Mouse (Mus musculus): Measurements from ENCODE around the gene Shtn1. TPM values are rescaled to one million over a fixed set of nuclear protein-coding genes. Genes with fewer than 3 reads are reported as not detected.

The Shtn1 gene
- total and polyA plus RNA-seq, 2 experiments from 2014 or later: 0.45 to 0.95 TPM

GRCm38 (mm10) chr19:59036811-59037210, 39.1 kb downstream of the Shtn1 start:
- TF ChIP-seq CTCF (IDR thresholded peaks at IDR 0.05; ENCODE audit: low read depth): no peak
- no peak for TF ChIP-seq EP300 (IDR thresholded peaks at IDR 0.05; ENCODE audit: low read depth)
- Histone ChIP-seq H3K9me3 (replicated peaks; ENCODE audit: control insufficient read depth, low read length) (no peaks in the 10 kb centered on the region), H3K9ac (replicated peaks; ENCODE audit: low read depth, low read length) (no peak overlapping the region), H3K4me2 (ENCODE audit: low read depth, low read length) (no peak overlapping the region), H3K4me1 (ENCODE audit: control insufficient read depth, insufficient read depth) (no peaks in the 10 kb centered on the region), H3K27ac (ENCODE audit: low read depth) (no peak overlapping the region), H3K36me3 (replicated peaks; ENCODE audit: control insufficient read depth, insufficient read depth, low read length) (no peaks in the 10 kb centered on the region), H3K4me3 (ENCODE audit: low read depth, low read length) (no peak overlapping the region), H3K27me3 (ENCODE audit: control insufficient read depth, insufficient read depth, low read length) (no peaks in the 10 kb centered on the region)
- ATAC-seq (ENCODE audit: insufficient read depth, low read depth): no peak
- WGBS: 55% methylated on average over 3 of the region's 3 CpGs
- DNase-seq (ENCODE audit: low spot score): no peak

- no peak overlapping the region for H3K4me2 ChIP-seq (ENCODE audit: low read depth, low read length)
- no peak for DNase-seq (ENCODE audit: low spot score)
- no peaks in the 10 kb centered on the region for H3K27me3 ChIP-seq (ENCODE audit: control insufficient read depth, insufficient read depth, low read length)
- 75% methylated on average over 4 of the region's 4 CpGs for WGBS
- H3K9me3 ChIP-seq (replicated peaks; ENCODE audit: control insufficient read depth, low read length): no peaks in the 10 kb centered on the region
- TF ChIP-seq EP300 (IDR thresholded peaks at IDR 0.05; ENCODE audit: low read depth) (no peak), CTCF (IDR thresholded peaks at IDR 0.05; ENCODE audit: low read depth) (no peak)
- no peaks in the 10 kb centered on the region for H3K36me3 ChIP-seq (replicated peaks; ENCODE audit: control insufficient read depth, insufficient read depth, low read length)
- no peak for ATAC-seq (ENCODE audit: insufficient read depth, low read depth)
- no peak overlapping the region for H3K27ac ChIP-seq (ENCODE audit: low read depth)
- H3K4me1 ChIP-seq (ENCODE audit: control insufficient read depth, insufficient read depth): no peaks in the 10 kb centered on the region
- no peak overlapping the region for H3K9ac ChIP-seq (replicated peaks; ENCODE audit: low read depth, low read length)
- H3K4me3 ChIP-seq (ENCODE audit: low read depth, low read length): no peak overlapping the region
These were observed 42.7 kb downstream of the Shtn1 start for GRCm38 (mm10) chr19:59033241-59033640.

- ATAC-seq (ENCODE audit: insufficient read depth, low read depth): no peak
- Histone ChIP-seq H3K4me3 (ENCODE audit: low read depth, low read length) (no peak overlapping the region), H3K27me3 (ENCODE audit: control insufficient read depth, insufficient read depth, low read length) (no peaks in the 10 kb centered on the region), H3K9ac (replicated peaks; ENCODE audit: low read depth, low read length) (no peak overlapping the region), H3K4me1 (ENCODE audit: control insufficient read depth, insufficient read depth) (no peaks in the 10 kb centered on the region), H3K27ac (ENCODE audit: low read depth) (no peak overlapping the region), H3K4me2 (ENCODE audit: low read depth, low read length) (no peak overlapping the region), H3K9me3 (replicated peaks; ENCODE audit: control insufficient read depth, low read length) (no peaks in the 10 kb centered on the region), H3K36me3 (replicated peaks; ENCODE audit: control insufficient read depth, insufficient read depth, low read length) (no peaks in the 10 kb centered on the region)
- WGBS: 59% methylated on average over 1 of the region's 1 CpGs
- DNase-seq (ENCODE audit: low spot score): no peak
- TF ChIP-seq CTCF (IDR thresholded peaks at IDR 0.05; ENCODE audit: low read depth) (no peak), EP300 (IDR thresholded peaks at IDR 0.05; ENCODE audit: low read depth) (no peak)
These were observed 45.7 kb downstream of the Shtn1 start for GRCm38 (mm10) chr19:59030221-59030620.

DNA sequence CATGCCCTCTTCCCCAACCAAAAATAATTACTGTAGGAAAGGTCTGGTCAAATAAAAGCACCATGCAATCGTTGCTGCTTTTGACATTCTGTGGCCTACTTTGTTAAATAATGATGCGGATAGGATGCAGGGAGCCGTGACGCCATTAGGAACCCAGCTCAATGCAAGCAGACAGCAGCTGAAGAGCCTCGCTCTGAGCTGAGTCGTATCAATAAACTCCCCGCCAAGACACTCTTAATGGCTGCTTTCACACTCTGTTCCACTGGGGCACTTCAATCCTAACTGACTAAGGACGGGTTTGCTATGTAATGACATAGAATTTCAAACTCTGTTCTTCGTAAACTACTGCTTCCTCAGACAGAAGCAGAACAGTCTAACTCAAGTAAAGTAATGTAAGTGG, 46.9 kb downstream of the Shtn1 start:
- 85% methylated on average over 9 of the region's 9 CpGs for WGBS
- Histone ChIP-seq H3K27me3 (ENCODE audit: control insufficient read depth, insufficient read depth, low read length) (no peaks in the 10 kb centered on the region), H3K4me3 (ENCODE audit: low read depth, low read length) (no peak overlapping the region), H3K4me1 (ENCODE audit: control insufficient read depth, insufficient read depth) (no peaks in the 10 kb centered on the region), H3K27ac (ENCODE audit: low read depth) (no peak overlapping the region), H3K9me3 (replicated peaks; ENCODE audit: control insufficient read depth, low read length) (no peaks in the 10 kb centered on the region), H3K36me3 (replicated peaks; ENCODE audit: control insufficient read depth, insufficient read depth, low read length) (no peaks in the 10 kb centered on the region), H3K4me2 (ENCODE audit: low read depth, low read length) (no peak overlapping the region), H3K9ac (replicated peaks; ENCODE audit: low read depth, low read length) (no peak overlapping the region)
- TF ChIP-seq CTCF (IDR thresholded peaks at IDR 0.05; ENCODE audit: low read depth) (no peak), EP300 (IDR thresholded peaks at IDR 0.05; ENCODE audit: low read depth) (no peak)
- DNase-seq (ENCODE audit: low spot score): no peak
- no peak for ATAC-seq (ENCODE audit: insufficient read depth, low read depth)

GRCm38 (mm10) chr19:59028130-59028529, 47.8 kb downstream of the Shtn1 start:
- Histone ChIP-seq H3K4me3 (ENCODE audit: low read depth, low read length) (no peak overlapping the region), H3K27ac (ENCODE audit: low read depth) (no peak overlapping the region), H3K27me3 (ENCODE audit: control insufficient read depth, insufficient read depth, low read length) (no peaks in the 10 kb centered on the region), H3K4me2 (ENCODE audit: low read depth, low read length) (no peak overlapping the region), H3K4me1 (ENCODE audit: control insufficient read depth, insufficient read depth) (no peaks in the 10 kb centered on the region), H3K36me3 (replicated peaks; ENCODE audit: control insufficient read depth, insufficient read depth, low read length) (no peaks in the 10 kb centered on the region), H3K9ac (replicated peaks; ENCODE audit: low read depth, low read length) (no peak overlapping the region), H3K9me3 (replicated peaks; ENCODE audit: control insufficient read depth, low read length) (no peaks in the 10 kb centered on the region)
- ATAC-seq (ENCODE audit: insufficient read depth, low read depth): no peak
- no peak for DNase-seq (ENCODE audit: low spot score)
- 88% methylated on average over 3 of the region's 3 CpGs for WGBS
- TF ChIP-seq CTCF (IDR thresholded peaks at IDR 0.05; ENCODE audit: low read depth): no peak
- no peak for TF ChIP-seq EP300 (IDR thresholded peaks at IDR 0.05; ENCODE audit: low read depth)

DNA sequence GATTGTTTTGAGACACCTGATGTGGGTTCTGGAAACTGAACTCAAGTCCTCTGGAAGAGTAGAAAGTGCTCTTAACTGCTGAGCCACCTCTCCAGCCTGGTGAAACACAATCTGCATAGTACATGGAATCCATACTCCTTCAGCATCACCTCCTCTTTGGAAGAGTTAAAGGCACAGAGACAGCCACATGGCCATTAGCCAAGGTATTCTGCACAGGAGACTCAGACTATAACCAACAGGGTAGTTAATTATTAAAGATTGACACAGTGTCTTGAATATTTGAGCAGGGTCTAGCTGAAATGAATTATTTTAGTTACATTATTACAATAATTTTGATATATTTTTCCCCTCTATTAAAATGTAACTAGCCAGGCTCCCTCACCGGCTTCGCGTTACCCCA, 52.0 kb downstream of the Shtn1 start:
- TF ChIP-seq EP300 (IDR thresholded peaks at IDR 0.05; ENCODE audit: low read depth): no peak
- TF ChIP-seq CTCF (IDR thresholded peaks at IDR 0.05; ENCODE audit: low read depth): no peak
- no peak for DNase-seq (ENCODE audit: low spot score)
- Histone ChIP-seq H3K4me2 (ENCODE audit: low read depth, low read length) (no peak overlapping the region), H3K4me1 (ENCODE audit: control insufficient read depth, insufficient read depth) (no peaks in the 10 kb centered on the region), H3K9me3 (replicated peaks; ENCODE audit: control insufficient read depth, low read length) (peaks cover 4% of the 10 kb centered on the region; the same call in 1 of the 2 replicates), H3K27ac (ENCODE audit: low read depth) (no peak overlapping the region), H3K4me3 (ENCODE audit: low read depth, low read length) (no peak overlapping the region), H3K27me3 (ENCODE audit: control insufficient read depth, insufficient read depth, low read length) (no peaks in the 10 kb centered on the region), H3K36me3 (replicated peaks; ENCODE audit: control insufficient read depth, insufficient read depth, low read length) (no peaks in the 10 kb centered on the region), H3K9ac (replicated peaks; ENCODE audit: low read depth, low read length) (no peak overlapping the region)
- WGBS: 91% methylated on average over 3 of the region's 3 CpGs
- no peak for ATAC-seq (ENCODE audit: insufficient read depth, low read depth)
